Mouse (Mus musculus) forebrain, embryonic 12.5 days (tissue): ENCODE results near the gene P3h3. TPM values are rescaled to one million over a fixed set of nuclear protein-coding genes. Genes with fewer than 3 reads are reported as not detected.
"Not testable (repeated sequence)": the region's sequence is repeated elsewhere in the genome, so short reads cannot be mapped to it uniquely, and the experiment has no call there.

Experiments
- ATAC-seq: fragments of 200-750 bp; cut with Nextera tagmentation; 2 replicates; pipeline ENCODE4 v1.8.0; 2017; ENCODE audit warnings: moderate TSS enrichment; ENCODE audit not compliant: low FRiP score
- H3K27ac ChIP-seq: fragments of 300-500 bp; sonication (generic); 2 replicates; pipeline ENCODE4 v1.5.1; 2016; ENCODE audit warnings: mild to moderate bottlenecking
- H3K27me3 ChIP-seq: fragments of 300-500 bp; sonication (generic); 2 replicates; pipeline ENCODE4 v1.6.1; 2016; ENCODE audit warnings: mild to moderate bottlenecking
- H3K36me3 ChIP-seq: fragments of 300-500 bp; sonication (generic); replicated peaks from 2 replicates; pipeline ENCODE4 v1.6.1; 2016; ENCODE audit warnings: mild to moderate bottlenecking
- H3K4me1 ChIP-seq: fragments of 300-500 bp; sonication (generic); 2 replicates; pipeline ENCODE4 v1.6.1; 2016
- H3K4me2 ChIP-seq: fragments of 300-500 bp; sonication (generic); 2 replicates; pipeline ENCODE4 v1.6.1; 2016; ENCODE audit warnings: mild to moderate bottlenecking, moderate library complexity
- H3K4me3 ChIP-seq: fragments of 300-500 bp; sonication (generic); replicated peaks from 2 replicates; pipeline ENCODE4 v1.5.1; 2016; ENCODE audit warnings: mild to moderate bottlenecking
- H3K9ac ChIP-seq: fragments of 300-500 bp; sonication (generic); 2 replicates; pipeline ENCODE4 v1.6.1; 2016; ENCODE audit warnings: mild to moderate bottlenecking
- H3K9me3 ChIP-seq: fragments of 300-500 bp; sonication (generic); 2 replicates; pipeline ENCODE4 v1.6.1; 2016
- WGBS: fragments of 180-500 bp; shearing (Covaris S2); methylation state at CpG from one replicate; pipeline ENCODE4 v1.1.7; 2016; 5-methylcytosine and 5-hydroxymethylcytosine counted together
- polyA plus RNA-seq: library from polyadenylated mRNA; unstranded; fragments of >200 nt; fragmentation: Nextera tagmentation; extraction: Ambion mirVana; gene quantifications from 2 replicates; pipeline ENCODE4 v1.2.1, GENCODE M21; 2016

Gene P3h3
- polyA plus RNA-seq, 1 experiment from 2014 or later, result 19.8 TPM

GRCm38 (mm10) chr6:124811403-124811665, 46.2 kb downstream of the P3h3 start:
- Histone ChIP-seq H3K4me2 (no peak overlapping the region), H3K27me3 (no peaks in the 10 kb centered on the region), H3K9me3 (no peaks in the 10 kb centered on the region), H3K4me3 (no peak overlapping the region), H3K36me3 (peaks cover 38% of the 10 kb centered on the region), H3K27ac (no peak overlapping the region), H3K9ac (no peak overlapping the region), H3K4me1 (peaks cover 62% of the 10 kb centered on the region)
- ATAC-seq, result no peak
- 90% methylated on average over 4 of the region's 4 CpGs for WGBS

GRCm38 (mm10) chr6:124810566-124811402, 46.8 kb downstream of the P3h3 start:
- H3K9me3 ChIP-seq, H3K27ac ChIP-seq, H3K4me3 ChIP-seq, H3K27me3 ChIP-seq, H3K9ac ChIP-seq, ATAC-seq, H3K4me2 ChIP-seq: not testable (repeated sequence)
- 85% methylated on average over 11 of the region's 11 CpGs for WGBS
- Histone ChIP-seq H3K4me1 (peaks cover 67% of the 10 kb centered on the region), H3K36me3 (peaks cover 33% of the 10 kb centered on the region)

- H3K27ac ChIP-seq, result peak overlapping the region; percentile 85
- peak overlapping the region; percentile 97 for H3K4me2 ChIP-seq
- WGBS, result 43% methylated on average over 14 of the region's 14 CpGs
- H3K9ac ChIP-seq, result peak overlapping the region; percentile 71
- H3K4me1 ChIP-seq, result peaks cover 69% of the 10 kb centered on the region
- peak overlapping the region; percentile 54 for H3K4me3 ChIP-seq
- H3K36me3 ChIP-seq, result peaks cover 25% of the 10 kb centered on the region
- no peaks in the 10 kb centered on the region for H3K27me3 ChIP-seq
- no peak for ATAC-seq
- no peaks in the 10 kb centered on the region for H3K9me3 ChIP-seq
Observed at GRCm38 (mm10) chr6:124809775-124810538, 47.6 kb downstream of the P3h3 start.

- Histone ChIP-seq H3K4me2 (peak overlapping the region; percentile 97), H3K36me3 (peaks cover 25% of the 10 kb centered on the region), H3K9me3 (no peaks in the 10 kb centered on the region), H3K27me3 (no peaks in the 10 kb centered on the region), H3K9ac (peak overlapping the region; percentile 71), H3K4me1 (peaks cover 61% of the 10 kb centered on the region), H3K27ac (peak overlapping the region; percentile 85), H3K4me3 (peak overlapping the region; percentile 54)
- ATAC-seq, result peak; percentile 11; the same call in 1 of the 2 replicates
- under 1% methylated on average over 35 of the region's 35 CpGs for whole genome bisulfite sequencing
Observed at GRCm38 (mm10) chr6:124809052-124809774, 48.3 kb downstream of the P3h3 start.

GRCm38 (mm10) chr6:124808358-124809012, 49.1 kb downstream of the P3h3 start, which contains the start of gene Spsb2:
Gene Spsb2, plus strand, starts transcription at chr6:124808661.
- ATAC-seq, result peak; percentile 51
- peak within 1 kb of the TSS; percentile 97 for H3K4me2 ChIP-seq
- H3K4me1 ChIP-seq, result peaks cover 60% of the 10 kb centered on the region
- 4% methylated on average over 29 of the region's 29 CpGs for WGBS
- peak within 1 kb of the TSS; percentile 71 for H3K9ac ChIP-seq
- H3K9me3 ChIP-seq, result no peaks in the 10 kb centered on the region
- no peaks in the 10 kb centered on the region for H3K27me3 ChIP-seq
- peaks cover 25% of the 10 kb centered on the region for H3K36me3 ChIP-seq
- H3K4me3 ChIP-seq, result peak within 1 kb of the TSS; percentile 54
- peak within 1 kb of the TSS; percentile 85 for H3K27ac ChIP-seq

- Histone ChIP-seq H3K27me3 (no peaks in the 10 kb centered on the region), H3K27ac (peak overlapping the region; percentile 85), H3K9ac (peak overlapping the region; percentile 71; the same call in 1 of the 2 replicates), H3K36me3 (peaks cover 25% of the 10 kb centered on the region), H3K9me3 (no peaks in the 10 kb centered on the region), H3K4me2 (peak overlapping the region; percentile 97), H3K4me1 (peaks cover 56% of the 10 kb centered on the region), H3K4me3 (peak overlapping the region; percentile 54)
- no peak for ATAC-seq
- 90% methylated on average over 6 of the region's 6 CpGs for WGBS
Observed at GRCm38 (mm10) chr6:124807986-124808357, 49.6 kb downstream of the P3h3 start.

GRCm38 (mm10) chr6:124807366-124807765, 50.2 kb downstream of the P3h3 start:
- Histone ChIP-seq H3K9me3 (no peaks in the 10 kb centered on the region), H3K9ac (no peak overlapping the region), H3K27me3 (no peaks in the 10 kb centered on the region), H3K4me1 (peaks cover 49% of the 10 kb centered on the region), H3K4me2 (no peak overlapping the region), H3K27ac (0 out of 2 replicates have a peak overlapping the region, but pooled peaks have one; percentile 2), H3K4me3 (no peak overlapping the region), H3K36me3 (peaks cover 22% of the 10 kb centered on the region)
- 87% methylated on average over 4 of the region's 4 CpGs for WGBS
- ATAC-seq, result no peak

- ATAC-seq, result no peak
- H3K27me3 ChIP-seq, result no peaks in the 10 kb centered on the region
- peaks cover 14% of the 10 kb centered on the region for H3K36me3 ChIP-seq
- WGBS, result 72% methylated on average over 7 of the region's 7 CpGs
- H3K9ac ChIP-seq, result no peak overlapping the region
- H3K4me3 ChIP-seq, result no peak overlapping the region
- peak overlapping the region; percentile 88 for H3K27ac ChIP-seq
- H3K9me3 ChIP-seq, result no peaks in the 10 kb centered on the region
- peaks cover 42% of the 10 kb centered on the region for H3K4me1 ChIP-seq
- H3K4me2 ChIP-seq, result peak overlapping the region; percentile 73
Observed at GRCm38 (mm10) chr6:124806446-124807140, 51.0 kb downstream of the P3h3 start.

GRCm38 (mm10) chr6:124805341-124806321, 51.9 kb downstream of the P3h3 start:
- ATAC-seq, result peak; percentile 84
- H3K27me3 ChIP-seq, result no peaks in the 10 kb centered on the region
- peaks cover 5% of the 10 kb centered on the region; the same call in 1 of the 2 replicates for H3K36me3 ChIP-seq
- 1% methylated on average over 34 of the region's 34 CpGs for WGBS
- H3K4me1 ChIP-seq, result peaks cover 41% of the 10 kb centered on the region
- H3K27ac ChIP-seq, result peak overlapping the region; percentile 88
- H3K4me2 ChIP-seq, result peak overlapping the region; percentile 73
- H3K9ac ChIP-seq, result peak overlapping the region; percentile 60
- no peaks in the 10 kb centered on the region for H3K9me3 ChIP-seq
- peak overlapping the region; percentile 43 for H3K4me3 ChIP-seq

GRCm38 (mm10) chr6:124804341-124804740, 53.2 kb downstream of the P3h3 start:
- no peak for ATAC-seq
- H3K27ac ChIP-seq, result no peak overlapping the region
- no peak overlapping the region for H3K4me2 ChIP-seq
- H3K9ac ChIP-seq, result no peak overlapping the region
- no peaks in the 10 kb centered on the region for H3K36me3 ChIP-seq
- 86% methylated on average over 3 of the region's 3 CpGs for WGBS
- H3K4me1 ChIP-seq, result peaks cover 29% of the 10 kb centered on the region
- H3K27me3 ChIP-seq, result no peaks in the 10 kb centered on the region
- H3K9me3 ChIP-seq, result no peaks in the 10 kb centered on the region
- no peak overlapping the region for H3K4me3 ChIP-seq
